Mouse (Mus musculus): ENCODE data around the gene Pink1. TPM values are rescaled to one million over a fixed set of nuclear protein-coding genes. Genes with fewer than 3 reads are reported as not detected.

Gene Pink1
- total and polyA plus RNA-seq, 3 experiments: 15.0 to 30.1 (median 19.4) TPM

DNA sequence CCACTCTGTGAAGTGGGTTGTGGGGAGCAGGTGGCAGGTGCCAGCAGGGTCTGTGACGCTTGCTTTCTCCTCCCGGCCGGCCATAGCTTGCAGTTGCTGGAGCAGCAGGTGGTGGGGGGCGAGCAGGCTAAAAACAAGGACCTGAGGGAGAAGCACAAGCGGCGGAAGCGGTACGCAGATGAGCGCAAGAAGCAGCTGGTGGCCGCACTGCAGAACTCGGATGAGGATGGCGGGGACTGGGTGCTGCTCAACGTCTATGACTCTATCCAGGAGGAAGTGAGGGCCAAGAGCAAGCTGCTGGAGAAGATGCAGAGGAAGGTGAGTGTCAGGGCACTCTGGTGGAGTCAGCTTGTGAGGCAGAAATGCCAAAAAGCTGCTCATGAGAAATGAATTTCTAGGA, 34.1 kb downstream of the Pink1 start:
- no peak for DNase-seq (ENCODE audit: low spot score)
- TF ChIP-seq CTCF (IDR thresholded peaks at IDR 0.05; ENCODE audit: low read depth, low read length): no peak
- no peak for TF ChIP-seq TAL1 (conservative IDR thresholded peaks at IDR 0.05; ENCODE audit: low read depth, low read length)
- TF ChIP-seq GATA1 (IDR thresholded peaks at IDR 0.05; ENCODE audit: borderline replicate concordance, low read length): no peak
- TF ChIP-seq POLR2AphosphoS5 (IDR thresholded peaks at IDR 0.05; ENCODE audit: insufficient replicate concordance, low read depth, low read length): no peak
- TF ChIP-seq GATA2 (IDR thresholded peaks at IDR 0.05; ENCODE audit: borderline replicate concordance, low read depth, low read length): no peak
- no peaks in the 10 kb centered on the region for H3K36me3 ChIP-seq (replicated peaks)
- no peak for ATAC-seq (ENCODE audit: extremely low read depth, insufficient number of reproducible peaks, low FRiP score, poor library complexity, severe bottlenecking)
- H3K4me1 ChIP-seq (ENCODE audit: insufficient read depth, low read depth, low read length): no peaks in the 10 kb centered on the region
- no peak overlapping the region for H3K4me3 ChIP-seq (ENCODE audit: low read depth, low read length)
- no peaks in the 10 kb centered on the region for H3K9me3 ChIP-seq (replicated peaks)
- peaks cover 52% of the 10 kb centered on the region for H3K27me3 ChIP-seq (ENCODE audit: insufficient read depth, low read length)

- TF ChIP-seq GATA2 (IDR thresholded peaks at IDR 0.05; ENCODE audit: borderline replicate concordance, low read depth, low read length) (no peak), GATA1 (IDR thresholded peaks at IDR 0.05; ENCODE audit: borderline replicate concordance, low read length) (no peak), POLR2AphosphoS5 (IDR thresholded peaks at IDR 0.05; ENCODE audit: insufficient replicate concordance, low read depth, low read length) (no peak), TAL1 (conservative IDR thresholded peaks at IDR 0.05; ENCODE audit: low read depth, low read length) (no peak), CTCF (IDR thresholded peaks at IDR 0.05; ENCODE audit: low read depth, low read length) (no peak)
- no peaks in the 10 kb centered on the region for H3K36me3 ChIP-seq (replicated peaks)
- no peaks in the 10 kb centered on the region for H3K9me3 ChIP-seq (replicated peaks)
- DNase-seq (ENCODE audit: low spot score): no peak
- no peak for ATAC-seq (ENCODE audit: extremely low read depth, insufficient number of reproducible peaks, low FRiP score, poor library complexity, severe bottlenecking)
- H3K4me3 ChIP-seq (ENCODE audit: low read depth, low read length): no peak overlapping the region
- peaks cover 57% of the 10 kb centered on the region for H3K27me3 ChIP-seq (ENCODE audit: insufficient read depth, low read length)
- no peaks in the 10 kb centered on the region for H3K4me1 ChIP-seq (ENCODE audit: insufficient read depth, low read depth, low read length)
These were observed 37.4 kb downstream of the Pink1 start for GRCm38 (mm10) chr4:138288691-138289090.

GRCm38 (mm10) chr4:138286411-138286810, 39.7 kb downstream of the Pink1 start:
- no peak for TF ChIP-seq POLR2AphosphoS5 (IDR thresholded peaks at IDR 0.05; ENCODE audit: insufficient replicate concordance, low read depth, low read length)
- TF ChIP-seq GATA1 (IDR thresholded peaks at IDR 0.05; ENCODE audit: borderline replicate concordance, low read length): no peak
- TF ChIP-seq CTCF (IDR thresholded peaks at IDR 0.05; ENCODE audit: low read depth, low read length): no peak
- Histone ChIP-seq H3K4me1 (ENCODE audit: insufficient read depth, low read depth, low read length) (no peaks in the 10 kb centered on the region), H3K36me3 (replicated peaks) (no peaks in the 10 kb centered on the region), H3K27me3 (ENCODE audit: insufficient read depth, low read length) (peaks cover 43% of the 10 kb centered on the region), H3K9me3 (replicated peaks) (no peaks in the 10 kb centered on the region), H3K4me3 (ENCODE audit: low read depth, low read length) (no peak overlapping the region)
- DNase-seq (ENCODE audit: low spot score) (no peak), ATAC-seq (ENCODE audit: extremely low read depth, insufficient number of reproducible peaks, low FRiP score, poor library complexity, severe bottlenecking) (no peak)

DNA sequence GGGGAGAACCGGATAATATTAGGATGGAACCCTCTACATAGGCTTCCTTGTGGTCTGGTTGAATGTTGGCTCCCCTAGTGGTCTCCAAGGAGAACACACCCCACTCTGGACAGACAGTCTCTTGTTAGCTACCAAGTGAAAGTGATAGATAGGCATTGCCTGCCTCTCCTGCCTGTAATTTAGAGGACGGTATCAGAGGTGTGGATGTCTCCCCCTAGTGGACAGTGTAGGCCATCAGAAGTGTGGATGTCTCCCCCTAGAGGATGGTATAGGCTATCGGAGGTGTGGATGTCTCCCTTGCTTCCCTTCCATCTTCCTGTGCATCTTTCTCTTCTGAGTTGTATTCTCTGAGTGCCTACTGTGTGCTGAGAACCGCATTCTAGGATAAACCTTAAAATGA, 43.3 kb downstream of the Pink1 start:
- peak; percentile 80 for ATAC-seq (ENCODE audit: extremely low read depth, insufficient number of reproducible peaks, low FRiP score, poor library complexity, severe bottlenecking)

DNA sequence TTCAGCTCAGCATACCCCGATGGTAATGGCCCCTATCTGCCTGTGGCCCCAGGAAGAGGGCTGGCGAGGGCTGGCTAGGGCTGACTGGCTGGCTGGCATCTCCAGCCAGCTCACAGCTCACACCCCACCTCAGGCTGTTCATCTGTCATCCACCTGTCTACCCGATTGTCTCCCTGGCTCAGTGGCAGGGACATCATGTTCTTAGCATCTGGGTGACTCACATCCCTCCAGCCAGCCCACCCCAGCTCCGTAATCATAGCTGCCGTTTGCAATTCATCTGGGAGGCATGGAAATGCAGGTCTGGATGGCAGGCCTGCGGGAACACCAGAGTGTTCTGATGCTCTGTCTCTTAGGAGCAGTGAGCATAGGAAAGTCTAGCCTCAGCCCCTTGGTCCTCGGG, 47.8 kb downstream of the Pink1 start:
- Histone ChIP-seq H3K27me3 (ENCODE audit: insufficient read depth, low read length) (peaks cover 22% of the 10 kb centered on the region; the same call in 1 of the 2 replicates), H3K4me1 (ENCODE audit: insufficient read depth, low read depth, low read length) (peaks cover 3% of the 10 kb centered on the region), H3K36me3 (replicated peaks) (no peaks in the 10 kb centered on the region), H3K4me3 (ENCODE audit: low read depth, low read length) (no peak overlapping the region), H3K9me3 (replicated peaks) (no peaks in the 10 kb centered on the region)
- ATAC-seq (ENCODE audit: extremely low read depth, insufficient number of reproducible peaks, low FRiP score, poor library complexity, severe bottlenecking) (no peak), DNase-seq (ENCODE audit: low spot score) (no peak)
- TF ChIP-seq CTCF (IDR thresholded peaks at IDR 0.05; ENCODE audit: low read depth, low read length): no peak
- no peak for TF ChIP-seq POLR2AphosphoS5 (IDR thresholded peaks at IDR 0.05; ENCODE audit: insufficient replicate concordance, low read depth, low read length)
- no peak for TF ChIP-seq GATA1 (IDR thresholded peaks at IDR 0.05; ENCODE audit: borderline replicate concordance, low read length)
- TF ChIP-seq GATA2 (IDR thresholded peaks at IDR 0.05; ENCODE audit: borderline replicate concordance, low read depth, low read length): no peak
- TF ChIP-seq TAL1 (conservative IDR thresholded peaks at IDR 0.05; ENCODE audit: low read depth, low read length): no peak

More for the DNA sequence above, 43.3 kb downstream of the Pink1 start:
- H3K36me3 ChIP-seq (replicated peaks): no peaks in the 10 kb centered on the region
- no peaks in the 10 kb centered on the region for H3K9me3 ChIP-seq (replicated peaks)
- H3K4me3 ChIP-seq (ENCODE audit: low read depth, low read length): no peak overlapping the region
- H3K27me3 ChIP-seq (ENCODE audit: insufficient read depth, low read length): peaks cover 32% of the 10 kb centered on the region; the same call in 1 of the 2 replicates
- DNase-seq (ENCODE audit: low spot score): peak; percentile 82
- TF ChIP-seq GATA2 (IDR thresholded peaks at IDR 0.05; ENCODE audit: borderline replicate concordance, low read depth, low read length): no peak
- TF ChIP-seq CTCF (IDR thresholded peaks at IDR 0.05; ENCODE audit: low read depth, low read length): peak; percentile 99
- peaks cover 3% of the 10 kb centered on the region for H3K4me1 ChIP-seq (ENCODE audit: insufficient read depth, low read depth, low read length)

DNA sequence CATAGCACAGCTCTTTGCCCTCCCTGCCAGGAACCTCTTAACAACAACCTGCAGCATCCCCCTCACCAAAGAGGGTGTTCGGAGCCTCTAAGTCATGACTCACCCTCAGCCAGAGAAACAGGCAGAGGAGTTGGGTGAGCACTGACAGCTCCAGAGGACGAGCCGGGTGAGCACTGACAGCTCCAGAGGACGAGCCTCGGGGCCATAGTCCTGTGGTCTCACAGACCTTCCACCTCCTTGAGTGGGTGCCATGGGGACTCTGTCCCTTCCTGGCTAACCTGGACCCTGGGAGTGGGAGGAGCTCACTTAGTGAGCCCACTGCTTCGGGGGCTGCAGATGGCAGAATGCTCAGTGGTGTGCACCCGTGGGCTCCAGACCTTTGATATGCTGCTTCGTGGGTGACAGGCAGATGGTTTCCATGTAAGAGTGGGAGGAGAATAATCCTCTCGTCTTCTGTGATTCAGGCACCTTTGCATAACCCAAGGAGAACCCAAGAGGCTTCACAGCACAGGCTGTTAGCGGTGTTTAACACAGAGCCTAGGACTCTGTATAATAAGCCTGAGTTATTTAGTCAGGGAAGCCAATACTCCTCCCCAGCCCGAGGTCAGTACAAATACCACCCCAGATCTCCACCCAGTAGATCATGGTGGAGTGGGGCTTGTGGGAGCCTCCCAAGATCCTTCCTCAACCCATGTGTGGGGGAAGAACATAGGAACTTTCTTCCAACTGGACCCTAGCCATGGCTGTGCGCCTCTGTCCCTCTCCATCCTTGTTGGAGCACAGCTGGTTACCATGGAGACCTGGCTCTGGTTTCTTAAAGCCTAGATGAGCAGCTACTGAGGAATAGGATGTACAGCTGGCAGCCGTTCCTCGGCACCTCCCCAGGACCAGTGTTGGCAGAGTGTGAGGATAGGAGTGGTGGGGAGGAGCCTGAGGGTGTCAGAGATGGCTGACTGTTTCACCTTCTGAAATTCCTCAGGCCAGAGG, 53.8 kb downstream of the Pink1 start:
- DNase-seq (ENCODE audit: low spot score): no peak
- ATAC-seq (ENCODE audit: extremely low read depth, insufficient number of reproducible peaks, low FRiP score, poor library complexity, severe bottlenecking): no peak
- no peak for TF ChIP-seq POLR2AphosphoS5 (IDR thresholded peaks at IDR 0.05; ENCODE audit: insufficient replicate concordance, low read depth, low read length)
- no peak for TF ChIP-seq GATA2 (IDR thresholded peaks at IDR 0.05; ENCODE audit: borderline replicate concordance, low read depth, low read length)
- TF ChIP-seq TAL1 (conservative IDR thresholded peaks at IDR 0.05; ENCODE audit: low read depth, low read length): no peak
- TF ChIP-seq GATA1 (IDR thresholded peaks at IDR 0.05; ENCODE audit: borderline replicate concordance, low read length): no peak
- no peak for TF ChIP-seq CTCF (IDR thresholded peaks at IDR 0.05; ENCODE audit: low read depth, low read length)
- Histone ChIP-seq H3K4me3 (ENCODE audit: low read depth, low read length) (no peak overlapping the region), H3K4me1 (ENCODE audit: insufficient read depth, low read depth, low read length) (no peaks in the 10 kb centered on the region), H3K27me3 (ENCODE audit: insufficient read depth, low read length) (peaks cover 39% of the 10 kb centered on the region), H3K9me3 (replicated peaks) (no peaks in the 10 kb centered on the region; the same call in 1 of the 2 replicates), H3K36me3 (replicated peaks) (no peaks in the 10 kb centered on the region)

All from G1E (cell line).